Mouse (Mus musculus) stomach, postnatal 0 days (tissue): ENCODE measurements around the gene Aco2.

Source experiments
- CTCF ChIP-seq: IDR thresholded peaks from 2 replicates; pipeline ENCODE4 v1.5.1; 2016; ENCODE audit warnings: antibody characterized with exemption, low read depth, mild to moderate bottlenecking, moderate library complexity
- EP300 ChIP-seq: optimal IDR thresholded peaks from 2 replicates; pipeline ENCODE3; 2016; ENCODE audit warnings: antibody characterized with exemption

- TF ChIP-seq CTCF (no peak), EP300 (no peak)
Observed at GRCm38 (mm10) chr15:81958906-81959305, 86.8 kb downstream of the Aco2 start.
